Mouse (Mus musculus) E14TG2a.4 (cell line): ENCODE data around the gene Nacc1.

Experiments
- H3K27me3 ChIP-seq: 2 replicates; pipeline ENCODE4 v1.6.1; 2014; ENCODE audit warnings: low read length, control low read depth; ENCODE audit not compliant: insufficient read depth
- H3K36me3 ChIP-seq: 2 replicates; pipeline ENCODE4 v1.6.1; 2014; ENCODE audit warnings: low read length, control low read depth; ENCODE audit not compliant: insufficient read depth
- H3K4me1 ChIP-seq: replicated peaks from 2 replicates; pipeline ENCODE4 v1.6.1; 2014; ENCODE audit warnings: low read depth, low read length, control low read depth
- H3K4me3 ChIP-seq: replicated peaks from 2 replicates; pipeline ENCODE4 v1.5.1; 2014; ENCODE audit warnings: mild to moderate bottlenecking, low read length
- H3K9me3 ChIP-seq: 2 replicates; pipeline ENCODE4 v1.6.1; 2014; ENCODE audit warnings: low read length, control low read depth
- CTCF ChIP-seq: conservative IDR thresholded peaks from 2 replicates; pipeline ENCODE4 v1.5.1; 2014; ENCODE audit warnings: low read length
- NANOG ChIP-seq: IDR thresholded peaks from 2 replicates; pipeline ENCODE4 v1.6.1; 2014; ENCODE audit warnings: borderline replicate concordance, low read length, mixed read lengths
- POU5F1 ChIP-seq: IDR thresholded peaks from 2 replicates; pipeline ENCODE4 v1.6.1; 2014; ENCODE audit warnings: low read length, borderline replicate concordance

Gene Nacc1

GRCm38 (mm10) chr8:84699861-84700322, 12.2 kb upstream of the Nacc1 start:
- H3K9me3 ChIP-seq = no peaks in the 10 kb centered on the region
- H3K27me3 ChIP-seq = peaks cover 37% of the 10 kb centered on the region
- peaks cover 55% of the 10 kb centered on the region for H3K36me3 ChIP-seq
- no peak overlapping the region for H3K4me3 ChIP-seq
- TF ChIP-seq NANOG = no peak
- TF ChIP-seq CTCF = peak; percentile 80
- H3K4me1 ChIP-seq = peaks cover 70% of the 10 kb centered on the region

- no peak overlapping the region for H3K4me3 ChIP-seq
- peaks cover 71% of the 10 kb centered on the region for H3K4me1 ChIP-seq
- TF ChIP-seq CTCF (no peak), NANOG (no peak), POU5F1 (no peak)
- no peaks in the 10 kb centered on the region for H3K9me3 ChIP-seq
- H3K36me3 ChIP-seq = peaks cover 64% of the 10 kb centered on the region
- peaks cover 27% of the 10 kb centered on the region for H3K27me3 ChIP-seq
Measured at GRCm38 (mm10) chr8:84698929-84699401, 11.3 kb upstream of the Nacc1 start.

- Histone ChIP-seq H3K36me3 (peaks cover 71% of the 10 kb centered on the region), H3K9me3 (no peaks in the 10 kb centered on the region), H3K4me1 (peaks cover 70% of the 10 kb centered on the region), H3K4me3 (no peak overlapping the region), H3K27me3 (peaks cover 21% of the 10 kb centered on the region)
- no peak for TF ChIP-seq CTCF
- no peak for TF ChIP-seq NANOG
- no peak for TF ChIP-seq POU5F1
Measured at GRCm38 (mm10) chr8:84698288-84698687, 10.6 kb upstream of the Nacc1 start.

GRCm38 (mm10) chr8:84697166-84698130, 9.8 kb upstream of the Nacc1 start:
- TF ChIP-seq POU5F1 = no peak
- peak; percentile 48 for TF ChIP-seq CTCF
- no peak for TF ChIP-seq NANOG
- H3K27me3 ChIP-seq = peaks cover 13% of the 10 kb centered on the region
- peaks cover 79% of the 10 kb centered on the region for H3K36me3 ChIP-seq
- no peaks in the 10 kb centered on the region for H3K9me3 ChIP-seq
- H3K4me3 ChIP-seq = no peak overlapping the region
- peaks cover 74% of the 10 kb centered on the region for H3K4me1 ChIP-seq

- TF ChIP-seq CTCF (no peak), POU5F1 (no peak), NANOG (no peak)
- peaks cover 99% of the 10 kb centered on the region for H3K36me3 ChIP-seq
- H3K4me1 ChIP-seq = peaks cover 71% of the 10 kb centered on the region
- H3K4me3 ChIP-seq = no peak overlapping the region
- H3K27me3 ChIP-seq = no peaks in the 10 kb centered on the region
- H3K9me3 ChIP-seq = no peaks in the 10 kb centered on the region
Measured at GRCm38 (mm10) chr8:84695140-84695539, 7.5 kb upstream of the Nacc1 start.

- TF ChIP-seq CTCF (no peak), POU5F1 (no peak), NANOG (no peak)
- peaks cover 83% of the 10 kb centered on the region for H3K36me3 ChIP-seq
Measured at GRCm38 (mm10) chr8:84693332-84693731, 5.7 kb upstream of the Nacc1 start.

GRCm38 (mm10) chr8:84689091-84689915, 1.6 kb upstream of the Nacc1 start:
- H3K4me3 ChIP-seq = peak overlapping the region; percentile 97
- no peaks in the 10 kb centered on the region for H3K27me3 ChIP-seq
- peaks cover 59% of the 10 kb centered on the region for H3K36me3 ChIP-seq
- peaks cover 62% of the 10 kb centered on the region for H3K4me1 ChIP-seq
- H3K9me3 ChIP-seq = no peaks in the 10 kb centered on the region
- TF ChIP-seq POU5F1 = no peak
- no peak for TF ChIP-seq NANOG
- TF ChIP-seq CTCF = no peak

More at GRCm38 (mm10) chr8:84693332-84693731, 5.7 kb upstream of the Nacc1 start:
- Histone ChIP-seq H3K4me3 (no peak overlapping the region), H3K4me1 (peaks cover 68% of the 10 kb centered on the region), H3K9me3 (no peaks in the 10 kb centered on the region), H3K27me3 (no peaks in the 10 kb centered on the region)

GRCm38 (mm10) chr8:84687003-84687704, 508 bp downstream of the Nacc1 start:
- peak overlapping the region; percentile 97 for H3K4me3 ChIP-seq
- peaks cover 59% of the 10 kb centered on the region for H3K36me3 ChIP-seq
- no peak for TF ChIP-seq CTCF
- TF ChIP-seq POU5F1 = no peak
- no peak for TF ChIP-seq NANOG
- H3K27me3 ChIP-seq = no peaks in the 10 kb centered on the region
- H3K9me3 ChIP-seq = no peaks in the 10 kb centered on the region
- peaks cover 68% of the 10 kb centered on the region for H3K4me1 ChIP-seq
